8 mouse cellular contexts compared by ENCODE assay signal in genomic region chr19:44292941-44293768, GRCm38 (mm10). TPM values are rescaled to one million over a fixed set of nuclear protein-coding genes. Genes with fewer than 3 reads are reported as not detected.
DNase-seq lines count a peak whose midpoint lies in the region; ATAC-seq and TF ChIP-seq lines count a peak whose summit lies in the region.

TSS of gene Scd2 (plus strand) at chr19:44293674.

- DNase-seq in kidney, postnatal 14 days = no peak
- peak; percentile 42 for DNase-seq in G1E (ENCODE audit: low spot score)
- peak; percentile 59 for DNase-seq in hindbrain, embryonic 10.5 days (ENCODE audit: low spot score)
- no peak for DNase-seq in limb, embryonic 14.5 days (ENCODE audit: low spot score)
- no peak for DNase-seq in right cerebral cortex, postnatal 10 days (ENCODE audit: low spot score in 2 of 2)

- TF ChIP-seq POLR2A in limb, embryonic 14.5 days (IDR thresholded peaks at IDR 0.05; ENCODE audit: borderline replicate concordance, extremely low read depth, insufficient read depth, insufficient read length) = peak; percentile 44; the same call in 1 of the 2 replicates

- H3K4me2 ChIP-seq in kidney, embryonic 15.5 days = peak within 1 kb of the TSS; percentile 92
- H3K4me2 ChIP-seq in embryonic facial prominence, embryonic 13.5 days = peak within 1 kb of the TSS; percentile 100
- H3K4me2 ChIP-seq in limb, embryonic 14.5 days (replicated peaks; ENCODE audit: low read depth, low read length, severe bottlenecking) = peak within 1 kb of the TSS; percentile 96
- peak within 1 kb of the TSS; percentile 99 for H3K4me2 ChIP-seq in neural tube, embryonic 15.5 days

- peak within 1 kb of the TSS; percentile 89 for H3K9ac ChIP-seq in kidney, embryonic 15.5 days
- peak within 1 kb of the TSS; percentile 98 for H3K9ac ChIP-seq in embryonic facial prominence, embryonic 13.5 days
- H3K9ac ChIP-seq in limb, embryonic 14.5 days (ENCODE audit: low read depth, low read length, severe bottlenecking) = peak within 1 kb of the TSS; percentile 86
- H3K9ac ChIP-seq in neural tube, embryonic 15.5 days (replicated peaks) = peak within 1 kb of the TSS; percentile 92

- H3K4me1 ChIP-seq in kidney, embryonic 15.5 days = peaks cover 57% of the 10 kb centered on the region
- H3K4me1 ChIP-seq in G1E (ENCODE audit: insufficient read depth, low read depth, low read length) = peaks cover 68% of the 10 kb centered on the region
- H3K4me1 ChIP-seq in embryonic facial prominence, embryonic 13.5 days = peaks cover 56% of the 10 kb centered on the region
- peaks cover 63% of the 10 kb centered on the region for H3K4me1 ChIP-seq in hindbrain, embryonic 10.5 days (replicated peaks)
- H3K4me1 ChIP-seq in limb, embryonic 14.5 days (ENCODE audit: control insufficient read depth, insufficient read depth, low read length) = peaks cover 38% of the 10 kb centered on the region
- peaks cover 53% of the 10 kb centered on the region for H3K4me1 ChIP-seq in neural tube, embryonic 15.5 days

- peak; percentile 27; the same call in 1 of the 2 replicates for ATAC-seq in kidney, embryonic 15.5 days (replicated peaks; ENCODE audit: low FRiP score)
- ATAC-seq in G1E (ENCODE audit: extremely low read depth, insufficient number of reproducible peaks, low FRiP score, poor library complexity, severe bottlenecking) = no peak
- no peak; the same call in 1 of the 2 replicates for ATAC-seq in embryonic facial prominence, embryonic 13.5 days (ENCODE audit: insufficient number of reproducible peaks, insufficient read depth, low FRiP score, low TSS enrichment, low read depth)
- no peak for ATAC-seq in limb, embryonic 14.5 days (ENCODE audit: low FRiP score, low read depth)
- ATAC-seq in neural tube, embryonic 15.5 days (ENCODE audit: low FRiP score) = peak; percentile 40

- no peak for TF ChIP-seq CTCF in G1E (IDR thresholded peaks at IDR 0.05; ENCODE audit: low read depth, low read length)

- 2% methylated on average over 21 of the region's 21 CpGs for WGBS in kidney, embryonic 15.5 days
- WGBS in embryonic facial prominence, embryonic 13.5 days = 4% methylated on average over 21 of the region's 21 CpGs
- WGBS in hindbrain, embryonic 10.5 days = 2% methylated on average over 21 of the region's 21 CpGs
- 5% methylated on average over 21 of the region's 21 CpGs for WGBS in limb, embryonic 14.5 days
- WGBS in neural tube, embryonic 15.5 days = 2% methylated on average over 21 of the region's 21 CpGs

- peaks cover 27% of the 10 kb centered on the region for H3K36me3 ChIP-seq in kidney, embryonic 15.5 days
- H3K36me3 ChIP-seq in G1E (replicated peaks) = peaks cover 35% of the 10 kb centered on the region
- peaks cover 33% of the 10 kb centered on the region for H3K36me3 ChIP-seq in embryonic facial prominence, embryonic 13.5 days
- H3K36me3 ChIP-seq in hindbrain, embryonic 10.5 days = peaks cover 35% of the 10 kb centered on the region
- H3K36me3 ChIP-seq in limb, embryonic 14.5 days (ENCODE audit: control insufficient read depth, insufficient read depth, low read length) = peaks cover 32% of the 10 kb centered on the region
- H3K36me3 ChIP-seq in neural tube, embryonic 15.5 days = peaks cover 17% of the 10 kb centered on the region

- peak within 1 kb of the TSS; percentile 98 for H3K27ac ChIP-seq in kidney, embryonic 15.5 days
- peak within 1 kb of the TSS; percentile 99 for H3K27ac ChIP-seq in embryonic facial prominence, embryonic 13.5 days
- H3K27ac ChIP-seq in hindbrain, embryonic 10.5 days = peak within 1 kb of the TSS; percentile 99
- peak within 1 kb of the TSS; percentile 94 for H3K27ac ChIP-seq in limb, embryonic 14.5 days (replicated peaks; ENCODE audit: low read depth, low read length)
- peak within 1 kb of the TSS; percentile 99 for H3K27ac ChIP-seq in neural tube, embryonic 15.5 days (replicated peaks)

- no peaks in the 10 kb centered on the region for H3K27me3 ChIP-seq in kidney, embryonic 15.5 days
- H3K27me3 ChIP-seq in G1E (ENCODE audit: insufficient read depth, low read length) = no peaks in the 10 kb centered on the region
- no peaks in the 10 kb centered on the region for H3K27me3 ChIP-seq in embryonic facial prominence, embryonic 13.5 days
- no peaks in the 10 kb centered on the region for H3K27me3 ChIP-seq in hindbrain, embryonic 10.5 days (ENCODE audit: insufficient read depth, poor library complexity, severe bottlenecking)
- H3K27me3 ChIP-seq in limb, embryonic 14.5 days (ENCODE audit: control insufficient read depth, insufficient read depth, low read length) = no peaks in the 10 kb centered on the region
- no peaks in the 10 kb centered on the region for H3K27me3 ChIP-seq in neural tube, embryonic 15.5 days (replicated peaks)

- H3K9me3 ChIP-seq in kidney, embryonic 15.5 days (replicated peaks) = no peaks in the 10 kb centered on the region
- no peaks in the 10 kb centered on the region for H3K9me3 ChIP-seq in G1E (replicated peaks)
- no peaks in the 10 kb centered on the region for H3K9me3 ChIP-seq in embryonic facial prominence, embryonic 13.5 days
- no peaks in the 10 kb centered on the region for H3K9me3 ChIP-seq in hindbrain, embryonic 10.5 days
- no peaks in the 10 kb centered on the region for H3K9me3 ChIP-seq in limb, embryonic 14.5 days (ENCODE audit: control insufficient read depth, low read length)
- H3K9me3 ChIP-seq in neural tube, embryonic 15.5 days (replicated peaks) = no peaks in the 10 kb centered on the region

- peak within 1 kb of the TSS; percentile 88 for H3K4me3 ChIP-seq in kidney, embryonic 15.5 days (replicated peaks)
- peak within 1 kb of the TSS; percentile 75 for H3K4me3 ChIP-seq in G1E (ENCODE audit: low read depth, low read length)
- H3K4me3 ChIP-seq in embryonic facial prominence, embryonic 13.5 days = peak within 1 kb of the TSS; percentile 91
- H3K4me3 ChIP-seq in hindbrain, embryonic 10.5 days = peak within 1 kb of the TSS; percentile 94
- peak within 1 kb of the TSS; percentile 92 for H3K4me3 ChIP-seq in limb, embryonic 14.5 days (replicated peaks; ENCODE audit: low read length)
- peak within 1 kb of the TSS; percentile 76 for H3K4me3 ChIP-seq in neural tube, embryonic 15.5 days (replicated peaks)

RNA-seq across cellular contexts. Expression of gene Scd2, which starts in this region (rescaled TPM):
- 185 and 195 TPM in 2 replicates for polyA plus RNA-seq in kidney, embryonic 15.5 days (2015; fragmentation: Nextera tagmentation; extraction: Ambion mirVana)
- total RNA-seq in G1E (2014; fragmentation: Nextera tagmentation) (710 and 771 TPM in 2 replicates), G1E (2017) (537 and 649 TPM in 2 replicates)
- polyA plus RNA-seq in G1E (2012) = 63.8 and 97.6 TPM in 2 replicates
- 211 and 213 TPM in 2 replicates for polyA plus RNA-seq in embryonic facial prominence, embryonic 13.5 days (2015; fragmentation: Nextera tagmentation; extraction: Ambion mirVana)
- 333 and 352 TPM in 2 replicates for polyA plus RNA-seq in hindbrain, embryonic 10.5 days (2016; fragmentation: Nextera tagmentation; extraction: Ambion mirVana)
- 274 and 383 TPM in 2 replicates for polyA plus RNA-seq in limb, embryonic 14.5 days (2012; rRNA removed)
- polyA plus RNA-seq in limb, embryonic 14.5 days (2014; fragmentation: Nextera tagmentation; extraction: Ambion mirVana) = 216 and 218 TPM in 2 replicates
- 256 and 264 TPM in 2 replicates for polyA plus RNA-seq in neural tube, embryonic 15.5 days (2015; fragmentation: Nextera tagmentation; extraction: Ambion mirVana)

Comparison
In these comparisons a context has a peak if more than half of its experiments do, and no peak if none do; other contexts are left out.
1. ATAC-seq: peak in kidney, embryonic 15.5 days (single experiment) and neural tube, embryonic 15.5 days (single experiment); none in G1E (single experiment), embryonic facial prominence, embryonic 13.5 days (single experiment) and limb, embryonic 14.5 days (single experiment).
2. DNase-seq: peak in G1E (single experiment) and hindbrain, embryonic 10.5 days (single experiment); none in kidney, postnatal 14 days (single experiment), limb, embryonic 14.5 days (single experiment) and right cerebral cortex, postnatal 10 days (0 of 2).
3. Peak in every context shown above with its lines, with median percentiles within 50 percentile points of each other: H3K27ac ChIP-seq, H3K4me2 ChIP-seq, H3K4me3 ChIP-seq and H3K9ac ChIP-seq.